Mouse (Mus musculus) E14TG2a.4 (cell line): ENCODE results near the gene Abl1.

Experiments
- CTCF ChIP-seq: conservative IDR thresholded peaks from 2 replicates; pipeline ENCODE4 v1.5.1; 2014; ENCODE audit warnings: low read length
- NANOG ChIP-seq: IDR thresholded peaks from 2 replicates; pipeline ENCODE4 v1.6.1; 2014; ENCODE audit warnings: borderline replicate concordance, low read length, mixed read lengths
- POU5F1 ChIP-seq: IDR thresholded peaks from 2 replicates; pipeline ENCODE4 v1.6.1; 2014; ENCODE audit warnings: low read length, borderline replicate concordance

DNA sequence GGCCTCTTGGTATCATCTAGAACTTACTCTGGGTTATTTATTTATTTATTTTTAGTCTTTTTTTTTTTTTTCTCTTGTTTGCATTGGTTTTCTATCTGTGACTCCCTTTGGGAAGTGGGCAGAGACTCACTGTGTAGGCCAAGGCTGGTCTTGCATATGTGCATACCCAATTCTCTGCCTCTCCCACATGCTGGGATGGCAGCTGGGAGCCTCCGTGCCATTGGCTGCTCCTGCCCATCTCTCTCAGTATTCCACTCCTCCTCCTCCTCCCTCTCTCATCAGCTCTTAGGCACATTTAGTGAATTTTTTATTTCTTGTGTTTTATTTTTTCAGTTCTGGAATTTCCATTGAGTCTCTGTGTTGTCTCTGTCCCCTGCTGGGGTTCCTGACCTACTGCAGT, 53.6 kb downstream of the Abl1 start:
- TF ChIP-seq CTCF (no peak), POU5F1 (peak; percentile 79), NANOG (no peak)
